Mouse (Mus musculus) small intestine, adult 2 months (tissue): ENCODE results near the gene Ifna12. TPM values are rescaled to one million over a fixed set of nuclear protein-coding genes. Genes with fewer than 3 reads are reported as not detected.

Experiments
- H3K27ac ChIP-seq: fragments of 200-500 bp; 2 replicates; pipeline ENCODE4 v1.5.1; 2012; ENCODE audit warnings: low read depth, low read length, control low read depth, inconsistent platforms; ENCODE audit not compliant: insufficient read depth
- H3K27me3 ChIP-seq: fragments of 200-500 bp; 2 replicates; pipeline ENCODE4 v1.6.1; 2012; ENCODE audit warnings: mild to moderate bottlenecking, moderate library complexity, low read length, inconsistent platforms; ENCODE audit not compliant: control insufficient read depth, insufficient read depth
- H3K36me3 ChIP-seq: fragments of 200-500 bp; 2 replicates; pipeline ENCODE4 v1.6.1; 2012; ENCODE audit warnings: mild to moderate bottlenecking, low read length, control low read depth, inconsistent platforms; ENCODE audit not compliant: control insufficient read depth, insufficient read depth
- H3K4me1 ChIP-seq: fragments of 200-500 bp; 2 replicates; pipeline ENCODE4 v1.6.1; 2012; ENCODE audit warnings: low read length, inconsistent platforms, mixed read lengths; ENCODE audit not compliant: control insufficient read depth, insufficient read depth, insufficient read length
- H3K4me3 ChIP-seq: fragments of 200-500 bp; 2 replicates; pipeline ENCODE4 v1.5.1; 2012; ENCODE audit warnings: low read depth, mild to moderate bottlenecking, control low read depth, inconsistent platforms, low read length, moderate library complexity
- CTCF ChIP-seq: fragments of 200-500 bp; IDR thresholded peaks from 2 replicates; pipeline ENCODE4 v1.5.1; 2012; ENCODE audit warnings: low read depth, mild to moderate bottlenecking, control low read depth, inconsistent platforms, low read length, moderate library complexity, mixed read lengths; ENCODE audit not compliant: insufficient replicate concordance, insufficient read length; ENCODE audit errors: extremely low read depth
- POLR2A ChIP-seq: fragments of 200-500 bp; IDR thresholded peaks from 2 replicates; pipeline ENCODE4 v1.6.1; 2012; ENCODE audit warnings: low read depth, mild to moderate bottlenecking, control low read depth, inconsistent platforms, low read length, moderate library complexity
- WGBS: fragments of 180-500 bp; shearing (Covaris S2); methylation state at CpG from one replicate; pipeline ENCODE4 v1.1.7; 2018; 5-methylcytosine and 5-hydroxymethylcytosine counted together
- polyA plus RNA-seq: library from polyadenylated mRNA; depleted of rRNA; stranded (reverse); fragments of >200 nt; gene quantifications from 2 replicates; pipeline ENCODE4 v1.2.3, GENCODE M21; 2012; rRNA removed

The Ifna12 gene
- not detected in 2 replicates for polyA plus RNA-seq

DNA sequence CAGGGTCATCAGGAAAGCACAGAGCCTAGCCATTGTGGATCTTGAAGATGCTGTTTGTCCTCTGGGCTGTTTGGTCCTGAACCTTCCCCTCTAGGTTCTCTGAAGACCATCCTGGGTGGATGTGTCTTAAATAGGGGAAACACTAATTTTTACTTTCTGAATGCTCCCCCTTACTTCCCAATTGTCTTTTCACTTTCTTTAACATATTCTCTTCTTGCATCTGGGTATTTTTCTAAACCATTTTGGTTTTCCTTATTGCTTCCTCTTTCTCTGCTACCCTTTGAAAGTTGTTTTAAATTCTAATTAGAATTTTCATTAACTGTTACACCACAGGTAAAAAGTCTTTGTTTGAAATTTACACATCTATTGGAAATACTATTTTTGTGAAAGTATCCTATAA is at the start of gene Ifna12:
TSS of gene Ifna12 (minus strand) at position 101 of the 400 bp plus-strand sequence.
- TF ChIP-seq CTCF = no peak
- no peak for TF ChIP-seq POLR2A
- H3K27ac ChIP-seq = no peak within 1 kb of the TSS
- H3K4me1 ChIP-seq = no peaks in the 10 kb centered on the region
- H3K36me3 ChIP-seq = no peaks in the 10 kb centered on the region
- no peaks in the 10 kb centered on the region for H3K27me3 ChIP-seq
- H3K4me3 ChIP-seq = no peak within 1 kb of the TSS

- WGBS = 40% methylated on average over 2 of the region's 2 CpGs
- Histone ChIP-seq H3K4me3 (no peak within 1 kb of the TSS), H3K36me3 (no peaks in the 10 kb centered on the region), H3K4me1 (no peaks in the 10 kb centered on the region), H3K27ac (no peak within 1 kb of the TSS), H3K27me3 (no peaks in the 10 kb centered on the region)
- no peak for TF ChIP-seq CTCF
- TF ChIP-seq POLR2A = no peak
Observed at GRCm38 (mm10) chr4:88644359-88644758, 41.2 kb upstream of the Ifna12 start, which contains the start of gene Ifna13. Gene Ifna13 (minus strand): TSS chr4:88644459.

GRCm38 (mm10) chr4:88642526-88642925 is 39.4 kb upstream of the Ifna12 start:
- Histone ChIP-seq H3K4me1 (no peaks in the 10 kb centered on the region), H3K36me3 (no peaks in the 10 kb centered on the region), H3K27ac (no peak overlapping the region), H3K27me3 (no peaks in the 10 kb centered on the region), H3K4me3 (no peak overlapping the region)
- TF ChIP-seq POLR2A (no peak), CTCF (no peak)
- 17% methylated on average over 2 of the region's 2 CpGs for WGBS

GRCm38 (mm10) chr4:88641077-88641831 is 38.1 kb upstream of the Ifna12 start:
- Histone ChIP-seq H3K36me3 (no peaks in the 10 kb centered on the region), H3K27ac (no peak overlapping the region), H3K4me1 (no peaks in the 10 kb centered on the region), H3K27me3 (no peaks in the 10 kb centered on the region), H3K4me3 (peak overlapping the region; percentile 67)
- 10% methylated on average over 11 of the region's 11 CpGs for WGBS
- peak; percentile 33; the same call in 1 of the 2 replicates for TF ChIP-seq POLR2A
- TF ChIP-seq CTCF = peak; percentile 97

- Histone ChIP-seq H3K4me3 (peak overlapping the region; percentile 67), H3K27ac (no peak overlapping the region), H3K4me1 (no peaks in the 10 kb centered on the region), H3K36me3 (no peaks in the 10 kb centered on the region), H3K27me3 (no peaks in the 10 kb centered on the region)
- no peak for TF ChIP-seq CTCF
- no peak for TF ChIP-seq POLR2A
- 30% methylated on average over 8 of the region's 8 CpGs for WGBS
Observed at GRCm38 (mm10) chr4:88640704-88641076, 37.5 kb upstream of the Ifna12 start.

DNA sequence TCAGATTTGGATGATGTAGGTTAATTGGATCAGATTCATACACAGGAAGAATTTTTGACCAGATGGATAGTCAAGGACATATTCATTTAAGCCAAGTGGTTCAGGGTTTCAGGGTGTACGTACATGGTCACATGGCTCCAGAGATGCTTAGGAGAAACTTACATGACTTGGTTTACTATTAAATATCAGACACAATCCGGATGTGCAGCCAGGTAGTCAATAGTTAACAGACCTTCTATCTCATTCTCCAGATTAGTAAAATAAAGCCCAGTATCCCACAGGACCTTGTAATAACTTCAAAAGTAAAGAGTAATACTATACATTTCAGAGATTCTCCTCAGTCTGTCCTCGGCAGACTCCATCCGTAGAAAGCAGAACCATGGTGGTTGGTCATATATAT is 31.1 kb upstream of the Ifna12 start, which contains the start of gene C87499:
TSS of gene C87499 (minus strand) at position 101 of the 400 bp plus-strand sequence.
- H3K4me1 ChIP-seq = no peaks in the 10 kb centered on the region
- no peak within 1 kb of the TSS for H3K27ac ChIP-seq
- no peak within 1 kb of the TSS for H3K4me3 ChIP-seq
- no peaks in the 10 kb centered on the region for H3K27me3 ChIP-seq
- H3K36me3 ChIP-seq = no peaks in the 10 kb centered on the region
- TF ChIP-seq CTCF (no peak), POLR2A (no peak)
- 88% methylated on average over 4 of the region's 4 CpGs for WGBS

- no peak for TF ChIP-seq POLR2A
- H3K4me3 ChIP-seq = no peak within 1 kb of the TSS
- 66% methylated on average over 1 of the region's 1 CpGs for WGBS
- no peaks in the 10 kb centered on the region for H3K27me3 ChIP-seq
- H3K27ac ChIP-seq = no peak within 1 kb of the TSS
- no peaks in the 10 kb centered on the region for H3K36me3 ChIP-seq
- no peaks in the 10 kb centered on the region for H3K4me1 ChIP-seq
Observed at GRCm38 (mm10) chr4:88592285-88592684, 10.9 kb downstream of the Ifna12 start, which contains the start of gene Ifna9. Gene Ifna9 (minus strand): TSS chr4:88592385.
